Mouse (Mus musculus) midbrain, embryonic 15.5 days (tissue): ENCODE data around the gene Ank3. TPM values are rescaled to one million over a fixed set of nuclear protein-coding genes. Genes with fewer than 3 reads are reported as not detected.

Source experiments
- ATAC-seq: fragments of 200-750 bp; cut with Nextera tagmentation; replicated peaks from 2 replicates; pipeline ENCODE4 v1.8.0; 2017; ENCODE audit warnings: moderate TSS enrichment
- H3K27ac ChIP-seq: fragments of 300-500 bp; sonication (generic); 2 replicates; pipeline ENCODE4 v1.5.1; 2015; ENCODE audit warnings: mild to moderate bottlenecking, inconsistent platforms
- H3K27me3 ChIP-seq: fragments of 300-500 bp; sonication (generic); replicated peaks from 2 replicates; pipeline ENCODE4 v1.6.1; 2015; ENCODE audit warnings: inconsistent platforms
- H3K36me3 ChIP-seq: fragments of 300-500 bp; sonication (generic); replicated peaks from 2 replicates; pipeline ENCODE4 v1.6.1; 2015; ENCODE audit warnings: inconsistent platforms
- H3K4me1 ChIP-seq: fragments of 300-500 bp; sonication (generic); 2 replicates; pipeline ENCODE4 v1.6.1; 2015; ENCODE audit warnings: inconsistent platforms
- H3K4me2 ChIP-seq: fragments of 300-500 bp; sonication (generic); 2 replicates; pipeline ENCODE4 v1.6.1; 2015; ENCODE audit warnings: inconsistent platforms, mild to moderate bottlenecking, moderate library complexity
- H3K4me3 ChIP-seq: fragments of 300-500 bp; sonication (generic); 2 replicates; pipeline ENCODE4 v1.5.1; 2015; ENCODE audit warnings: mild to moderate bottlenecking, inconsistent platforms
- H3K9ac ChIP-seq: fragments of 300-500 bp; sonication (generic); 2 replicates; pipeline ENCODE4 v1.6.1; 2015; ENCODE audit warnings: mild to moderate bottlenecking, inconsistent platforms
- H3K9me3 ChIP-seq: fragments of 300-500 bp; sonication (generic); 2 replicates; pipeline ENCODE4 v1.6.1; 2016; ENCODE audit warnings: inconsistent platforms
- WGBS: fragments of 180-500 bp; shearing (Covaris S2); methylation state at CpG from one replicate; pipeline ENCODE4 v1.1.7; 2015; ENCODE audit warnings: mixed read lengths; 5-methylcytosine and 5-hydroxymethylcytosine counted together
- polyA plus RNA-seq: library from polyadenylated mRNA; unstranded; fragments of >200 nt; fragmentation: Nextera tagmentation; extraction: Ambion mirVana; gene quantifications from 2 replicates; pipeline ENCODE4 v1.2.1, GENCODE M21; 2015

The Ank3 gene
- polyA plus RNA-seq, 1 experiment from 2014 or later, result 108 TPM

DNA sequence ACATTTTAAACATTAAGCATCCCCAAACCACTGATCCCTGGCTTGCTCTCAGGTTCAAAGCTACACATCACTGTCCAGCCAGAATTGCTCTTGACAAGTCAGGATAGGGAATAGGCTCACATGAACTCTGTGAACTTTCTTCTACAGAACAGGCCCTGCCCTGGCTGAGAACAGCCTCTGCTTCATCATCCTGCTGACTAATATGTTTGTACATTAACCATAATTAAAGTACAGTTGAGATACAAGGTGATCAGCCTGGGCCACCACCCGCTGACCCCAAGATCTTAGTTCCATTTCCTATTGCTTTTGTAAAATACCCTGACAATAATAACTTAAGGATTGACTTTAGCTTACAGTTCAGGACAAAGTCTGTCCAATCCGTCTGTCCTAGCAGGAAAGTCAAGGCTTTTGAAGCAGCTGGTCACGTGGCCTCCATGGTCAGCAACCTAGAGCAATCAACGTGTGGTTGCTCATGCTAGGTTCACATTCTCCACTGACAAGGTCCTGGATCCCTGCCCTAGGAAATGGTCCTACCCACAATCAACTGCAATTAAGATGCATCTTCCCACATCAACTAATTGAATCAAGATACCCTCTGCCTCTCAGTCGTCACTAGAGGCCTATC lies 538.0 kb downstream of the Ank3 start:
- Histone ChIP-seq H3K27me3 (no peaks in the 10 kb centered on the region), H3K4me1 (no peaks in the 10 kb centered on the region), H3K36me3 (peaks cover 20% of the 10 kb centered on the region), H3K4me2 (no peak overlapping the region), H3K27ac (no peak overlapping the region), H3K4me3 (no peak overlapping the region), H3K9ac (no peak overlapping the region), H3K9me3 (no peaks in the 10 kb centered on the region)
- 94% methylated on average over 5 of the region's 5 CpGs for WGBS
- ATAC-seq, result no peak

DNA sequence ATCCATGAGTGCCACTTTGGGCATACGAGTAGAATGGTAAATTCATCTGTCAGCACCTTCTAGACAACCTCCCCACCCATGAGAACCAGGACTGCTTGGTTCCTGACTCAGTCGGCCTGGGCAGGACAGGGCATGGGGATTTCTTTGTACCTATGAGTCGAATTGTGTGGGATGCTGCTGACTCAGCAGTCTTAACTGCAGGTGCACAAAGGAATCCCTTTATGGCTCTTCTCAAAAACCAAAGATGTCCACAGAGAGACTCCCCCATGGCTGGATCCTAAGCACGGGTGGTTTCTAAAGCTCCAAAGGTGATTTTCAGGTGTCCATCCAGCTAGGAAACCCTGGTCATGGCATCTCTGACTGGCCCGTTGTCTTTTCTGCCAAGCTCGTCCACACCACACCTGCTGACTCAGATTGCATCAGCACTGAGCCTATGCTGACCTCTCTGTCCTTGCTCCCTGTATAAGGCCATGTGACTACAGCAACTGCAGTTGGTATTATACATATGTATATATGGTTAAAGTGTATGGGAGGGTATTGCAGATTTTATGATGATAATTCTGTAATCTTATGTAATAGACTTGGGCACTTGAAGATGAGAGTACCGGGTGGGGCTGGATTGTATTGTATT lies 538.8 kb downstream of the Ank3 start:
- Histone ChIP-seq H3K27me3 (no peaks in the 10 kb centered on the region), H3K9ac (no peak overlapping the region), H3K27ac (no peak overlapping the region), H3K36me3 (peaks cover 20% of the 10 kb centered on the region; the same call in 1 of the 2 replicates), H3K4me3 (no peak overlapping the region), H3K4me1 (no peaks in the 10 kb centered on the region), H3K4me2 (no peak overlapping the region), H3K9me3 (no peaks in the 10 kb centered on the region)
- ATAC-seq, result no peak
- 94% methylated on average over 7 of the region's 7 CpGs for WGBS

DNA sequence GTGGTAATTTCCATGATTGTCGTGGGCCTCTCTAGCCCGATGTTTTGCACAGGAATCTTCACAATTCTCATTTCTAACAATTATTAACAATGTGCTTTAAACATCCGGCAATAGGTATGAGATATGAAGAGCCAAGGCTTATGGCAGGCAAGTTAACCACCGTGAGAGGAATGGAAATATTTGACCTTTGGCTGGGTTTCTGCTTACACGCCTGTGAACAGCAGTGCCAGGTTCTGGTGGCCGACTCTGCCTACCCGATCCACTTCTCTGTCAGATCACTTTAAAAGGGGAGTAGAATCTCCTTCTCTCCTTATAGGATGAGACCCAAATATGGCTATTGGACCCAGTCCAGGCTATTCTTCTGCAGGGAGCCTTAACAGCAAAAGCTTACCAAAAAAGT lies 540.6 kb downstream of the Ank3 start:
- Histone ChIP-seq H3K4me1 (peaks cover 10% of the 10 kb centered on the region; the same call in 1 of the 2 replicates), H3K36me3 (0 out of 2 replicates have a peak, but pooled peaks cover 6% of the 10 kb centered on the region), H3K4me2 (no peak overlapping the region), H3K27ac (no peak overlapping the region), H3K4me3 (no peak overlapping the region), H3K9ac (no peak overlapping the region), H3K9me3 (no peaks in the 10 kb centered on the region), H3K27me3 (no peaks in the 10 kb centered on the region)
- no peak for ATAC-seq
- WGBS, result 94% methylated on average over 7 of the region's 7 CpGs

DNA sequence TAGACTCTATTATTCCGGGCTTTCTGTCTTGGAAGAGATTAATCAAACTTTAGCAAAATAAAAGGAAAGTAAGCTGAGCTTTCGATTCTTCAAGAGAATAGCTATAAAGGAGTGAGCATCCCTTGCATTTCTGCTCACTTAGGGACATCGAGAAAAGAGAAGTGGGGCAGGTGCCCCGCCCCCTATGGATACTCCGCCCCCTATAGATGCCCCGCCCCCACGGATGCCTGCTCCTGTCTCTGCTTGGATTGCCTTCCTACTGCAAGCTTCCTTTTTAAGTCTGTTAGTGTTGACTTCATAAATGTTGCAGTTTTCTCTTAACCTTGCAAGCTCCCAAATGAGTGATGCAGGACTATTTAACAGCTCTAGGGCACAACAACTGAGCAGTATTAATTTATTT lies 541.4 kb downstream of the Ank3 start:
- ATAC-seq, result no peak
- Histone ChIP-seq H3K27me3 (no peaks in the 10 kb centered on the region), H3K4me1 (peaks cover 10% of the 10 kb centered on the region; the same call in 1 of the 2 replicates), H3K27ac (no peak overlapping the region), H3K9ac (no peak overlapping the region), H3K9me3 (no peaks in the 10 kb centered on the region), H3K4me3 (no peak overlapping the region), H3K36me3 (0 out of 2 replicates have a peak, but pooled peaks cover 6% of the 10 kb centered on the region), H3K4me2 (no peak overlapping the region)
- WGBS, result 48% methylated on average over 7 of the region's 7 CpGs

DNA sequence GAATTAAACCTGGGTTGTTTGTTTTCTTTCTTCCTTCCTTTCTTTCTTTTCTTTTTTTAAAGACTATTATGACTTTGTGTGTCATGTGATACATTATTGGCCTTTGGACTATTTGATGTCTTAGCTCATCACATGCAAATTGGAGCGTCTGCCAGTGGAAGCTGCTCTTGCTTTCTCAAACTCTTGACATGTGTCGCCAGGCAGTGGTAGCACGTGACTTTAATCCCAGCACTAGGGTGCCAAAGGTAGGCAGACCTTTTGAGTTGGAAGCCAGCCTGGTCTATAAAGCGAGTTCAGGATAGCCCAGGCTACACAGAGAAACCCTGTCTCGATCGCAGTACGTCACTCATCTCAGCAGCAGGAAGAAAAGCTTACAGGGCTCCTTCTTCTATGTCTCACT lies 542.4 kb downstream of the Ank3 start:
- Histone ChIP-seq H3K4me2 (no peak overlapping the region), H3K9me3 (no peaks in the 10 kb centered on the region), H3K4me1 (peaks cover 19% of the 10 kb centered on the region), H3K9ac (no peak overlapping the region), H3K36me3 (0 out of 2 replicates have a peak, but pooled peaks cover 6% of the 10 kb centered on the region), H3K27ac (no peak overlapping the region), H3K27me3 (no peaks in the 10 kb centered on the region), H3K4me3 (no peak overlapping the region)
- ATAC-seq, result no peak
- WGBS, result 94% methylated on average over 7 of the region's 7 CpGs

DNA sequence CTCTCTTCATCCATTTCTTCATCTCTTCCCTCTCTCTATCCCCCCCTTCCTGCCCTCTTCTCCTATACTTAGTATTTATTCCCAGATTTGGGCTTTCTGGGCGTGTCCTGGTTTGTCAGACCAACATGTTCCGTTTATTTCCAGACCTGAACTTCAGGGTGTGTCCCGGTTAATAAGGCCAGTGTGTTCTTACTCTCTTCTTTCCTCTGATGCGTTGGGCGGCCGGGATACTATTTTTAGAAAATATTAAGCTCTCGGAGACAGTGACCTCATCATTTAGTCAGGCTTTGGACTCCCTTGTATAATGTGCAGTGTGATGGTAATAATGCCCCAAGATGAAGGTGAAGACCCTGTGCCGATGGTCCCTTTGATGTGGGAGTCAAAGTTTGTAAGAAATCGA lies 546.3 kb downstream of the Ank3 start:
- no peaks in the 10 kb centered on the region for H3K36me3 ChIP-seq
- 73% methylated on average over 9 of the region's 9 CpGs for WGBS
- no peaks in the 10 kb centered on the region for H3K27me3 ChIP-seq
- no peak overlapping the region for H3K4me3 ChIP-seq
- ATAC-seq, result no peak
- H3K27ac ChIP-seq, result no peak overlapping the region
- H3K4me1 ChIP-seq, result peaks cover 24% of the 10 kb centered on the region
- no peaks in the 10 kb centered on the region for H3K9me3 ChIP-seq
- no peak overlapping the region for H3K4me2 ChIP-seq
- no peak overlapping the region for H3K9ac ChIP-seq

DNA sequence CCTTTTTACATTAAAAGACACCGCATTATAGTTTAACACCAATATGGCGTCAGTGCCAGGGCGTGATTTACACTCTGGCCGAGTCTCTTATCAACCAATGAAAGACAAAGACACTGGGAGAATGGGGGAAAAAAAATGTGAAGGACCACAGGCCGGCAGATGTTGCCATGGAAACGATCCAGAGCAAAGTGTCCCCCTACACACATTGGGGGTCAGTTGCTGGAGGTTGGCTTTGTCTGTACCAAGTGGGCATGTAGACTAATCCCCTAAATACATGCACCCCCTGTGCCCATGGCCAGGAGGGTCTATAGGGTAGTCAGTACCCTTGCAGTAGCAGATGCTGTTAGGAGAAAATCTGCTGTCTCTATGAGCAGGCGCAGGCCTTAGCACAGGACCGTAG lies 547.3 kb downstream of the Ank3 start:
- no peak for ATAC-seq
- 39% methylated on average over 8 of the region's 8 CpGs for WGBS
- H3K4me2 ChIP-seq, result no peak overlapping the region

DNA sequence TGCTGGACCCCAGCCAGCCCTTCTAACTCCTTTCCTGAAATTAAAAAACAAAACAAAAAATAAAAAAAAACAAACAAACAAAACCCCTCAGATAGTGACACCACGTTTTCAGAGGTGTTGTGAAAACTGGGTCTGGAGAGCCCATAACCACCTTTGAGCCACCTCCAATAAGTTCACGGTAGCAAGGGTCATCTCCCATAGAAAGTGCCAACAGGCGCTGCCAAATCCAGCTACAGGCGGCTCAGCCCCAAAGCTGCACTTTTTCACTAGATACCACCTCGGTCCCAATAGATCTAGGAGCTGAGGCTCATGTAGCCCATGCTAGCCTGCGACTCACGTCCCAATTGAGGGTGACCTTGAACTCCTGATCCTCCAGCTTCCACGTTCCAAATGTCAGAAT lies 547.7 kb downstream of the Ank3 start:
- Histone ChIP-seq H3K4me1 (peaks cover 24% of the 10 kb centered on the region), H3K9ac (no peak overlapping the region), H3K27me3 (no peaks in the 10 kb centered on the region), H3K4me3 (no peak overlapping the region), H3K4me2 (no peak overlapping the region), H3K27ac (peak overlapping the region; percentile 27; the same call in 1 of the 2 replicates), H3K36me3 (0 out of 2 replicates have a peak, but pooled peaks cover 2% of the 10 kb centered on the region), H3K9me3 (no peaks in the 10 kb centered on the region)
- 81% methylated on average over 8 of the region's 8 CpGs for WGBS
- no peak for ATAC-seq

More for the DNA sequence above, 547.3 kb downstream of the Ank3 start:
- Histone ChIP-seq H3K4me1 (peaks cover 24% of the 10 kb centered on the region), H3K4me3 (no peak overlapping the region), H3K9ac (no peak overlapping the region), H3K9me3 (no peaks in the 10 kb centered on the region), H3K27me3 (no peaks in the 10 kb centered on the region), H3K27ac (peak overlapping the region; percentile 26; the same call in 1 of the 2 replicates), H3K36me3 (0 out of 2 replicates have a peak, but pooled peaks cover 2% of the 10 kb centered on the region)

DNA sequence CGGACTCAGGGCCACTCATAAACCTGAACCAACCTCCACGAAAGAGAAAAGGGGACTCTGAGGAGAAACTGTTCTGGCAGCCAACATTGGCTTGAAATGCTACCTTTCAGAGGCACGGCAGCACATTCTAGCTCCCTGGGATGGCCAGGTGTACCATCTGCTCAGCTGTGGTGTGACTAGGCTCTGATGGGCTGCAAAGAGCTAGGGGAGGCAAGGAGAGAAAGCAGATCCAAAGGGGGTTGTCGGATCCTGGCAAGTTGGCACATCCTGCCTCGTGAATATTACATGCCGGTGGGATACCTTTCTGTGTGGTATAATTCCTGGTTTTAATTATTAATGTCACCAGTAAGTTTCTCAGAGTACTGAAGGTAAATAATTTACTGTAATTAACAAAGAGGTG lies 548.5 kb downstream of the Ank3 start:
- Histone ChIP-seq H3K9me3 (no peaks in the 10 kb centered on the region), H3K27ac (0 out of 2 replicates have a peak overlapping the region, but pooled peaks have one; percentile 39), H3K27me3 (no peaks in the 10 kb centered on the region), H3K36me3 (0 out of 2 replicates have a peak, but pooled peaks cover 2% of the 10 kb centered on the region), H3K4me1 (peaks cover 24% of the 10 kb centered on the region), H3K9ac (no peak overlapping the region), H3K4me3 (no peak overlapping the region), H3K4me2 (no peak overlapping the region)
- WGBS, result 73% methylated on average over 6 of the region's 6 CpGs
- no peak for ATAC-seq

DNA sequence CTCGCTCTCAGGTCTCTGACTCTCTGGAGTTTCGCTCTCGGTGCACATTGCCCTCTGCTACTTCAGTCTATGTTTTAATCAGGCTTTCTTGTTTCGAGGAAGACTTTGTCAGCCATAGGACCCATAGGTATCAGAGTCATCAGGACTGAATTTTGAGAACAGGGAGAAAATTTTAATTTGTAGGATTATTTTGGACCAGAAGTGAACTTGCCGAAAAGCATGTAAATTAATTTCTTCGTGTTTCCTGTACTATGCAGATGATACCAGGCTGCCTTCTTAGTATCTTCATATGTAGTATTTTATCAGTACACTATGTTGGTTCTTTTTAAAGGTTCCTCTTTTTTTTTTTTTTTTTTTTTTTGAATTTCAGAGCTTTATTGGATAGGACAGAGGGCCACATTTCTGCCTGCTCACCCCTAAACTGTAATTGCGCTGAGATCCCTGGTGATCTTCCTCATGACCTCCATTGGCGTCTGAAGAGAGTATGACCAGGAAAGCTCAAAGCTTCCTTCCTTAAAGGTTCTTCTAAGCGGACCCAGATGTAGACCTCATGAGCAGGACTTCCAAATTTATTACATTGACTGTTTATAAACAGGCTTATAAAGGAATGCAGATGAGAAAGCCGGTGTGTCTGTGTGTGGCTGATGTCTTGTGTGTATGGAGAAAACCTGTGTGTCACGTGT lies 551.8 kb downstream of the Ank3 start:
- no peaks in the 10 kb centered on the region for H3K27me3 ChIP-seq
- 0 out of 2 replicates have a peak, but pooled peaks cover 2% of the 10 kb centered on the region for H3K36me3 ChIP-seq
- peaks cover 11% of the 10 kb centered on the region for H3K4me1 ChIP-seq
- no peak for ATAC-seq
- no peak overlapping the region for H3K4me3 ChIP-seq
- H3K27ac ChIP-seq, result no peak overlapping the region
- WGBS, result 94% methylated on average over 11 of the region's 11 CpGs
- H3K9me3 ChIP-seq, result no peaks in the 10 kb centered on the region
- H3K4me2 ChIP-seq, result no peak overlapping the region
- no peak overlapping the region for H3K9ac ChIP-seq

DNA sequence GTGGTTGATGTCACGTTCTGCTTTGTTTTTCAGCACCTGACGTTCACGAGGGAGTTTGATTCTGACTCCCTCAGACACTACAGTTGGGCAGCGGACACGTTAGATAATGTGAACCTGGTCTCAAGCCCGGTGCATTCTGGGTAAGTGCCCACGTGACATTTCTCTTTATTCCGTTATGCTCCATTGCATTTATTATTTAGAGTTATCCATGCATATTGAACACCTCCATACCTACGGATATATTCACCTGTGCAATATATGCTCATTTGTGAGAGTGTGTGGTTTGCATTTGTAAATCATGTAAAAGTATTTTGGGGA lies 552.3 kb downstream of the Ank3 start:
- Histone ChIP-seq H3K4me1 (peaks cover 6% of the 10 kb centered on the region), H3K4me3 (no peak overlapping the region), H3K27me3 (no peaks in the 10 kb centered on the region), H3K27ac (no peak overlapping the region), H3K9ac (no peak overlapping the region), H3K4me2 (no peak overlapping the region), H3K36me3 (0 out of 2 replicates have a peak, but pooled peaks cover 2% of the 10 kb centered on the region), H3K9me3 (no peaks in the 10 kb centered on the region)
- WGBS, result 81% methylated on average over 9 of the region's 9 CpGs
- no peak for ATAC-seq

DNA sequence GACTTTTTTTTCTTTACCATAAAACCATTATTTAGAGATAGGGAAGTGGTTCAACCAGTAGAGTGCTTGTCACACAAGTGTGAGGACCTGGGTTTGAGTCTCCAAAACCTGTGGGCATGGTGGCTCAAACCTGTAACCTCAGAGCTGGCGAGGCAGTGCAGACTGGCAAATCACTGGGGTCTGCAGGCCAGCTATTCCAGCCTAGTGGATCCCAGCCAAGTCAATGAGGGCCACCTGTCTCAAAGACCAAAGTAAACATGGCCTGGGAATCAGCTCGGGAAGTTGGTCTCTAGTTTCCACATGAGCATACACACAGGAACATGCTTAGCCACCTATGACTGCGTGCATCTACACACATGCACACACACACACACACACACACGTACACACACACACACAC lies 552.9 kb downstream of the Ank3 start:
- 0 out of 2 replicates have a peak, but pooled peaks cover 5% of the 10 kb centered on the region for H3K36me3 ChIP-seq
- no peak overlapping the region for H3K4me3 ChIP-seq
- H3K27ac ChIP-seq, result no peak overlapping the region
- no peaks in the 10 kb centered on the region for H3K9me3 ChIP-seq
- H3K4me1 ChIP-seq, result peaks cover 4% of the 10 kb centered on the region; the same call in 1 of the 2 replicates
- no peak overlapping the region for H3K9ac ChIP-seq
- no peak for ATAC-seq
- no peaks in the 10 kb centered on the region for H3K27me3 ChIP-seq
- no peak overlapping the region for H3K4me2 ChIP-seq
- 85% methylated on average over 4 of the region's 4 CpGs for WGBS
